Mouse (Mus musculus): Measurements from ENCODE around the gene Gm45261. TPM values are rescaled to one million over a fixed set of nuclear protein-coding genes. Genes with fewer than 3 reads are reported as not detected.

Gene Gm45261
- polyA plus RNA-seq (2012; rRNA removed) = not detected in 2 replicates

GRCm38 (mm10) chr1:80461348-80461747 lies at the start of gene Gm45261:
Gene Gm45261 (minus strand): TSS chr1:80461448.

Other genes with a start within 250 kb of the Gm45261 start
- 0.01 TPM in 1 of 2 replicates, not detected in the other for gene Fam124b, start 243.0 kb downstream of the Gm45261 start, polyA plus RNA-seq (2012; rRNA removed)
- 20.1 and 22.1 TPM in 2 replicates for gene Cul3, start 121.0 kb downstream of the Gm45261 start, polyA plus RNA-seq (2012; rRNA removed)

Measured in liver, embryonic 18 days (tissue).